Mouse (Mus musculus): ENCODE data around the gene Tmpo. TPM values are rescaled to one million over a fixed set of nuclear protein-coding genes. Genes with fewer than 3 reads are reported as not detected.

Tmpo gene
- polyA plus RNA-seq, 1 experiment from 2014 or later, result 53.3 TPM

DNA sequence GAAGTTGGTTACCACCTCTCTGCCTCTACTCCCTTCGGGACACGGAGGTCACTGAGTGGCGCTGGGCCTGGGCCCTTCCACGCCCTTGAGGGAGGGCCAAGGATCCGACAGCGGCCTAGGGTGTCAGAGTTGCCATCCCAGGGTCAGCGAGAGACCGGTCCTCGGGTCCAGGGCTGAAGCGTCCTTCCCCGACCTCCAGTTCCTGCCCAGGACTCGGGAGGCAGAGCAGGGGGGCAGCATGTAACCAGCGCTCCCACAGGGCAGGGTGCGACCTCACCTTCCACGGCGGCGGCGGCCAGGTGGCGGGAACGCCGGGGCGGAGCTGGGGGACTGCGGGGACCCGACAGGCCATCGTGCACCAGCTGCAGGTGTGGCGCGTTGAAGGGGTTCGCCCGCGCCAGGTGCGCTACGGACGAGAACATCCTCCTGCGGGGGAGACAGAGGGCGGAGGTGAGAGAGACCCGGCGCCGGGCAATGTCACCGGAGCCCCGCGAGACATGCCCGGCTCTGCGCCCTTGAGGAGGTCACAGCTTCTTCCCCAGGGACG, 57.8 kb downstream of the Tmpo start:
- TF ChIP-seq CTCF (IDR thresholded peaks at IDR 0.05), result 0 out of 2 replicates have a peak, but pooled peaks have one; percentile 5
- no peak for TF ChIP-seq EP300 (IDR thresholded peaks at IDR 0.05)
- H3K9ac ChIP-seq (replicated peaks; ENCODE audit: low read depth), result peak overlapping the region; percentile 91
- DNase-seq (ENCODE audit: low spot score) (peak; percentile 75), ATAC-seq (peak; percentile 53)
- H3K9me3 ChIP-seq (ENCODE audit: low read length), result no peaks in the 10 kb centered on the region
- H3K36me3 ChIP-seq (ENCODE audit: insufficient read depth, low read length), result peaks cover 5% of the 10 kb centered on the region
- H3K4me1 ChIP-seq (ENCODE audit: insufficient read depth, low read depth, low read length), result no peaks in the 10 kb centered on the region; the same call in 1 of the 2 replicates
- H3K4me3 ChIP-seq (ENCODE audit: low read depth, low read length), result peak overlapping the region; percentile 82
- H3K27ac ChIP-seq (ENCODE audit: low read length), result peak overlapping the region; percentile 95
- H3K27me3 ChIP-seq (replicated peaks; ENCODE audit: insufficient read depth, low read length), result no peaks in the 10 kb centered on the region
- WGBS, result under 1% methylated on average over 44 of the region's 44 CpGs
- peak overlapping the region; percentile 72 for H3K4me2 ChIP-seq (replicated peaks; ENCODE audit: low read depth, low read length)

DNA sequence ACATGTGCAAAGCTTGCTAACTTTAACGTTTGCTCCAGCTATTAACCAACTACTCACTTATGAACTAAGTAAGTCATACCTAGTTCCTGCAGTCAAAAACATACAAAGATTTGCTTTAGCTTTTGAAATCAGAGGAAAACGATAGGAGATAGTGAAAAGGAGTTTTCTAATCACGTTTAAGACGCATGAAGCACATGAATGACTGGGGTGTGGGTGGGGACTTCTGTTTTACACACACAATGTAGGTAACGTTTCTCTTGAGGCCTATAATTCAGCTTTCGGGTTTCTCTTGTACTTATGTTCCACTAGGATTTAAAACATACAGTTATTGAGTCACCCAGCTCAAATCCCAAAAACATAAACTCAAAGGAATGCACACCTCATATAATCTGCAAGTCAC, 58.5 kb downstream of the Tmpo start:
- Histone ChIP-seq H3K9ac (replicated peaks; ENCODE audit: low read depth) (peak overlapping the region; percentile 91; the same call in 1 of the 2 replicates), H3K27ac (ENCODE audit: low read length) (0 out of 2 replicates have a peak overlapping the region, but pooled peaks have one; percentile 95), H3K4me2 (replicated peaks; ENCODE audit: low read depth, low read length) (peak overlapping the region; percentile 72), H3K9me3 (ENCODE audit: low read length) (no peaks in the 10 kb centered on the region), H3K27me3 (replicated peaks; ENCODE audit: insufficient read depth, low read length) (no peaks in the 10 kb centered on the region), H3K36me3 (ENCODE audit: insufficient read depth, low read length) (peaks cover 11% of the 10 kb centered on the region), H3K4me1 (ENCODE audit: insufficient read depth, low read depth, low read length) (no peaks in the 10 kb centered on the region; the same call in 1 of the 2 replicates), H3K4me3 (ENCODE audit: low read depth, low read length) (peak overlapping the region; percentile 82)
- no peak for TF ChIP-seq CTCF (IDR thresholded peaks at IDR 0.05)
- DNase-seq (ENCODE audit: low spot score) (peak; percentile 22), ATAC-seq (no peak)
- 16% methylated on average over 6 of the region's 6 CpGs for WGBS

DNA sequence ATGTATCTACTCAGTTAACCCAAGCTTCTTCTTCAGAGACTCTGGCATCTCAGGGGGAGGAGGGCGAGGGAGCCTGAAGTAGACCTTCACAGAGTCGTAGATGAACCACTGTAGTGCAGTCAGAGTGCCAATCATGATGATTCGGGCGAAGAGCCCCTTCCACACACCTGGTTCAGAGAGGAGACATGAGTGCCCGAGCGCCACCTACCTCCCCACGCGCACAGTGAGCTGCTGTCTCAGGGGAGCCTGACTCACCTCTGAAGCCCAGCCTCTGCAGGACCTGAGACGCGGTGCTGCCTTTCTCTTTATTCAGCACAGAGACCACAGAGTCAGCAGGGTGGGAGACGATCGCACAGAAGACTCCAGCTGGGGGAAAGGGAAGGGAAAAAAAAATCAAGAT, 64.2 kb downstream of the Tmpo start:
- no peaks in the 10 kb centered on the region for H3K9me3 ChIP-seq (ENCODE audit: low read length)
- peaks cover 50% of the 10 kb centered on the region for H3K36me3 ChIP-seq (ENCODE audit: insufficient read depth, low read length)
- H3K4me3 ChIP-seq (ENCODE audit: low read depth, low read length), result no peak overlapping the region
- WGBS, result 93% methylated on average over 12 of the region's 12 CpGs
- no peak overlapping the region for H3K27ac ChIP-seq (ENCODE audit: low read length)
- DNase-seq (ENCODE audit: low spot score) (no peak), ATAC-seq (no peak)
- H3K9ac ChIP-seq (replicated peaks; ENCODE audit: low read depth), result no peak overlapping the region
- H3K4me2 ChIP-seq (replicated peaks; ENCODE audit: low read depth, low read length), result no peak overlapping the region
- no peaks in the 10 kb centered on the region; the same call in 1 of the 2 replicates for H3K4me1 ChIP-seq (ENCODE audit: insufficient read depth, low read depth, low read length)
- TF ChIP-seq CTCF (IDR thresholded peaks at IDR 0.05) (no peak), EP300 (IDR thresholded peaks at IDR 0.05) (no peak)
- H3K27me3 ChIP-seq (replicated peaks; ENCODE audit: insufficient read depth, low read length), result no peaks in the 10 kb centered on the region

DNA sequence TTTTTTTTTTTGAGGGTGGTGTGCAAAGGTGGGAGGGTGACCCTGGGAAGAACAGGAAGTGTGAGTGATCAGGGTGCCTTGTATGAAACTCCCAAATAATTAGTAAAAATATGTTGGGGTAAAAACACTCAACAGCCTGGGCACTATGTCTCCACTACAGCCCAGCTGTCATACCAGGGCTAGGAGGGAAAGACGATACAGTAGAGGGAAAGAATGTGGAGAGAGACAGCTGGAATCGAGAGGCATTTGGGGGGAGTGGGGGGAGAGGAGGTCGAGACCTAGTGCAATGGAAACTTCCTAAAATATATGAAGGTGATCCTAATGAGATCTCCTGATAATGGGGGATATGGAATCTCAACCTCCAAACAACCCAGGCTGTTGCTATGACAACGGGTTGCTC, 71.3 kb downstream of the Tmpo start:
- Histone ChIP-seq H3K36me3 (ENCODE audit: insufficient read depth, low read length) (peaks cover 19% of the 10 kb centered on the region), H3K27ac (ENCODE audit: low read length) (no peak overlapping the region), H3K4me2 (replicated peaks; ENCODE audit: low read depth, low read length) (no peak overlapping the region), H3K9ac (replicated peaks; ENCODE audit: low read depth) (no peak overlapping the region), H3K4me1 (ENCODE audit: insufficient read depth, low read depth, low read length) (no peaks in the 10 kb centered on the region), H3K27me3 (replicated peaks; ENCODE audit: insufficient read depth, low read length) (no peaks in the 10 kb centered on the region), H3K4me3 (ENCODE audit: low read depth, low read length) (no peak overlapping the region), H3K9me3 (ENCODE audit: low read length) (no peaks in the 10 kb centered on the region)
- 63% methylated on average over 4 of the region's 4 CpGs for WGBS
- TF ChIP-seq CTCF (IDR thresholded peaks at IDR 0.05), result no peak
- no peak for TF ChIP-seq EP300 (IDR thresholded peaks at IDR 0.05)
- DNase-seq (ENCODE audit: low spot score) (no peak), ATAC-seq (no peak)

DNA sequence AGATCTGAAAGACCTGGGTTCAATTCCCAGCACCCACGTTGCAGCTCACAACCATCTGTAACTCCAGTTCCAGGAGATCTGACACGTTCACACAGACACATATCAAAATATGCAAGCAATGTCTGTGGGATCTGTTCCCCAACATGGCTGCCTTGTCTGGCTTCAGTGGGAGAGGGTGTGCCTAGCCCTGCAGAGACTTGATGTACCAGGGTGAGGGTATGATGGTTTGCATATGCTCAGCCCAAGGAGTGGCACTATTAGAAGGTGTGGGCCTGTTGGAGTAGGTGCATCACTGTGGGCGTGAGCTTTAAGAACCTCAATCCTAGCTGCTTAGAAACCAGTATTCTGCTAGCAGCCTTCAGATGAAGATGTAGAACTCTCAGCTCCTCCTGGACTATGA, 75.1 kb downstream of the Tmpo start:
- ATAC-seq, result no peak
- TF ChIP-seq EP300 (IDR thresholded peaks at IDR 0.05) (no peak), CTCF (IDR thresholded peaks at IDR 0.05) (no peak)
- Histone ChIP-seq H3K9ac (replicated peaks; ENCODE audit: low read depth) (no peak overlapping the region), H3K27ac (ENCODE audit: low read length) (no peak overlapping the region), H3K36me3 (ENCODE audit: insufficient read depth, low read length) (no peaks in the 10 kb centered on the region), H3K27me3 (replicated peaks; ENCODE audit: insufficient read depth, low read length) (no peaks in the 10 kb centered on the region), H3K4me3 (ENCODE audit: low read depth, low read length) (no peak overlapping the region), H3K4me1 (ENCODE audit: insufficient read depth, low read depth, low read length) (no peaks in the 10 kb centered on the region), H3K9me3 (ENCODE audit: low read length) (no peaks in the 10 kb centered on the region), H3K4me2 (replicated peaks; ENCODE audit: low read depth, low read length) (no peak overlapping the region)
- 84% methylated on average over 3 of the region's 3 CpGs for WGBS
- no peak for DNase-seq (ENCODE audit: low spot score)

DNA sequence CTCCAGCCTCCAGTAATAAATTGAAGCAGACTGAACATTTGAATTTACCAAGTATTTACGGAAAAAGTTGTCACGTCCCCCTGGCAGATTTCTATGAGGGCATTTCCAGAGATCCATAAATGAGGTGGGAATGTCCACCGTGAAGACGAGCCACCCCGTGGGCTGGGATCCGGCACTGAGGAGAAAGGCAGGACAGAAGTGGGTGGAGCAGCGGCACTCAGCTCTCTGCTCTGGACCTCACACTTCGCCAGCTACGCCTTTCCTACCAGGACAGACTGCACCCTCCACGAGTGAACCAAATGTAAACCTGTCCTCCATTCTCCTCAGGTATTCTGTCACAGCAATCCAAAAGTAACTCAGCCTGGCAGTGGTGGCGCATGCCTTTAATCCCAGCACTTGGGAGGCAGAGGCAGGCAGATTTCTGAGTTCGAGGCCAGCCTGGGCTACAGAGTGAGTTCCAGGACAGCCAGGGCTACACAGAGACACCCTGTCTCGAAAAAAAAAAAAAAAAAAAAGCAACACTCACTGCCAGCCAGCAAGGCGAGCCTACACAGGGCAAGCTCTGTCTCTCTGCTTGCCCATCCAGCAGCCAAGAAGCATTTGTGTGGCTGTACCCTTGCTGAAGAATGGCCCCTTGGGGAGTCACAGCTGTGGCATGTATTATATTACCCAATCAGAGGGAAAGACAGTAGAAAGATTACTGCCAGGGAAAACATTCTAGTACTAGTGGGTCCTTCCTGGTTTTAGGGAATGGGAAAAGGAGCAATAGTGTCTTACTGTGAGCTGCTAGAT, 78.1 kb downstream of the Tmpo start:
- TF ChIP-seq EP300 (IDR thresholded peaks at IDR 0.05) (no peak), CTCF (IDR thresholded peaks at IDR 0.05) (no peak)
- H3K27me3 ChIP-seq (replicated peaks; ENCODE audit: insufficient read depth, low read length), result no peaks in the 10 kb centered on the region
- ATAC-seq (no peak), DNase-seq (ENCODE audit: low spot score) (no peak)
- no peak overlapping the region for H3K9ac ChIP-seq (replicated peaks; ENCODE audit: low read depth)
- H3K9me3 ChIP-seq (ENCODE audit: low read length), result no peaks in the 10 kb centered on the region
- H3K4me2 ChIP-seq (replicated peaks; ENCODE audit: low read depth, low read length), result no peak overlapping the region
- H3K27ac ChIP-seq (ENCODE audit: low read length), result no peak overlapping the region
- no peaks in the 10 kb centered on the region for H3K4me1 ChIP-seq (ENCODE audit: insufficient read depth, low read depth, low read length)
- H3K36me3 ChIP-seq (ENCODE audit: insufficient read depth, low read length), result no peaks in the 10 kb centered on the region
- 87% methylated on average over 14 of the region's 14 CpGs for WGBS
- no peak overlapping the region for H3K4me3 ChIP-seq (ENCODE audit: low read depth, low read length)

Measured in lung, postnatal 0 days (tissue).